Mouse (Mus musculus) frontal cortex, postnatal 25 days (tissue): ENCODE results near the gene Fam193a.

Experiments
- DNase-seq, 2 experiments: peaks; one replicate each; pipeline ENCODE4 v3.0.0; 2022; ENCODE audit warnings: low spot score in 2 of 2

The Fam193a gene

GRCm38 (mm10) chr5:34381700-34382099 is 12.0 kb downstream of the Fam193a start:
- no peak for DNase-seq

- DNase-seq, result no peak
Measured at GRCm38 (mm10) chr5:34385616-34386015, 15.9 kb downstream of the Fam193a start.

- DNase-seq, result no peak
Measured at GRCm38 (mm10) chr5:34386744-34387143, 17.0 kb downstream of the Fam193a start.

GRCm38 (mm10) chr5:34393251-34393650 is 23.5 kb downstream of the Fam193a start:
- DNase-seq, result no peak

GRCm38 (mm10) chr5:34395347-34395746 is 25.6 kb downstream of the Fam193a start:
- DNase-seq, result no peak

GRCm38 (mm10) chr5:34395850-34396540 is 26.3 kb downstream of the Fam193a start:
- no peak for DNase-seq

- DNase-seq, result no peak
Measured at GRCm38 (mm10) chr5:34397866-34398265, 28.1 kb downstream of the Fam193a start.

- no peak for DNase-seq
Measured at GRCm38 (mm10) chr5:34398326-34398725, 28.6 kb downstream of the Fam193a start.

GRCm38 (mm10) chr5:34407366-34407918 is 37.7 kb downstream of the Fam193a start:
- no peak for DNase-seq

GRCm38 (mm10) chr5:34409002-34409401 is 39.3 kb downstream of the Fam193a start:
- DNase-seq, result no peak

GRCm38 (mm10) chr5:34410819-34411218 is 41.1 kb downstream of the Fam193a start:
- no peak for DNase-seq

- DNase-seq, result no peak
Measured at GRCm38 (mm10) chr5:34413921-34414320, 44.2 kb downstream of the Fam193a start.

GRCm38 (mm10) chr5:34417251-34418008 is 47.7 kb downstream of the Fam193a start:
- no peak for DNase-seq

- no peak for DNase-seq
Measured at GRCm38 (mm10) chr5:34419188-34419587, 49.5 kb downstream of the Fam193a start.

GRCm38 (mm10) chr5:34430776-34431175 is 61.0 kb downstream of the Fam193a start:
- DNase-seq, result no peak

GRCm38 (mm10) chr5:34433786-34434185 is 64.1 kb downstream of the Fam193a start:
- no peak for DNase-seq

- no peak for DNase-seq
Measured at GRCm38 (mm10) chr5:34434241-34434640, 64.5 kb downstream of the Fam193a start.

GRCm38 (mm10) chr5:34438052-34438451 is 68.3 kb downstream of the Fam193a start:
- no peak for DNase-seq

GRCm38 (mm10) chr5:34438659-34439058 is 68.9 kb downstream of the Fam193a start:
- no peak for DNase-seq

GRCm38 (mm10) chr5:34439768-34440167 is 70.0 kb downstream of the Fam193a start:
- no peak for DNase-seq

GRCm38 (mm10) chr5:34441797-34442196 is 72.1 kb downstream of the Fam193a start:
- no peak for DNase-seq

- no peak for DNase-seq
Measured at GRCm38 (mm10) chr5:34446207-34446606, 76.5 kb downstream of the Fam193a start.

GRCm38 (mm10) chr5:34458994-34459393 is 89.3 kb downstream of the Fam193a start:
- no peak for DNase-seq
